Mouse (Mus musculus) limb, embryonic 14.5 days (tissue): ENCODE data around the gene Slc50a1. TPM values are rescaled to one million over a fixed set of nuclear protein-coding genes. Genes with fewer than 3 reads are reported as not detected.
A peak's percentile ranks its signal among the peaks of the same experiment; 100 is the strongest.

Experiments used
- ATAC-seq: fragments of 200-750 bp; cut with Nextera tagmentation; 2 replicates; pipeline ENCODE4 v1.8.0; 2017; ENCODE audit warnings: low read depth, moderate number of reproducible peaks, moderate TSS enrichment; ENCODE audit not compliant: low FRiP score
- DNase-seq: peaks from one replicate; pipeline ENCODE4 v3.0.0-alpha.2; 2015; ENCODE audit warnings: low spot score
- H3K27ac ChIP-seq: fragments of 300-500 bp; sonication (generic); replicated peaks from 2 replicates; pipeline ENCODE4 v1.5.1; 2014; ENCODE audit warnings: low read depth, mild to moderate bottlenecking, low read length, moderate library complexity, mixed read lengths
- H3K27me3 ChIP-seq: fragments of 300-500 bp; sonication (generic); 2 replicates; pipeline ENCODE4 v1.6.1; 2014; ENCODE audit warnings: low read length, mixed read lengths; ENCODE audit not compliant: control insufficient read depth, insufficient read depth
- H3K36me3 ChIP-seq: fragments of 300-500 bp; sonication (generic); 2 replicates; pipeline ENCODE4 v1.6.1; 2014; ENCODE audit warnings: mild to moderate bottlenecking, low read length, moderate library complexity, mixed read lengths; ENCODE audit not compliant: control insufficient read depth, insufficient read depth
- H3K4me1 ChIP-seq: fragments of 300-500 bp; sonication (generic); 2 replicates; pipeline ENCODE4 v1.6.1; 2014; ENCODE audit warnings: antibody characterized with exemption, low read length, mixed read lengths; ENCODE audit not compliant: control insufficient read depth, insufficient read depth
- H3K4me2 ChIP-seq: fragments of 300-500 bp; sonication (generic); replicated peaks from 2 replicates; pipeline ENCODE4 v1.6.1; 2014; ENCODE audit warnings: low read depth, mild to moderate bottlenecking, low read length, moderate library complexity; ENCODE audit not compliant: severe bottlenecking
- H3K4me3 ChIP-seq: fragments of 300-500 bp; sonication (generic); replicated peaks from 2 replicates; pipeline ENCODE4 v1.5.1; 2014; ENCODE audit warnings: low read length
- H3K9ac ChIP-seq: fragments of 300-500 bp; sonication (generic); 2 replicates; pipeline ENCODE4 v1.6.1; 2014; ENCODE audit warnings: mild to moderate bottlenecking, low read depth, low read length, moderate library complexity; ENCODE audit not compliant: severe bottlenecking
- H3K9me3 ChIP-seq: fragments of 300-500 bp; sonication (generic); 2 replicates; pipeline ENCODE4 v1.6.1; 2016; ENCODE audit warnings: low read length; ENCODE audit not compliant: control insufficient read depth
- POLR2A ChIP-seq: fragments of 200-500 bp; IDR thresholded peaks from 2 replicates; pipeline ENCODE4 v1.8.0; 2012; ENCODE audit warnings: inconsistent platforms, mild to moderate bottlenecking, moderate library complexity, borderline replicate concordance; ENCODE audit not compliant: insufficient read depth, insufficient read length; ENCODE audit errors: extremely low read depth
- WGBS: fragments of 180-500 bp; shearing (Covaris S2); extraction: QIAGEN DNeasy Blood & Tissue Kit; methylation state at CpG from one replicate; pipeline ENCODE4 v1.1.7; 2014; 5-methylcytosine and 5-hydroxymethylcytosine counted together
- polyA plus RNA-seq, 2 experiments: library from polyadenylated mRNA; depleted of rRNA in 1 of 2; stranded (reverse) in 1 of 2; unstranded in 1 of 2; fragments of >200 nt; fragmentation: Nextera tagmentation in 1 of 2; extraction: Ambion mirVana in 1 of 2; gene quantifications; 2 replicates each; pipeline versions ENCODE4 v1.2.1 to v1.2.3; 2012 to 2014

Gene Slc50a1
- polyA plus RNA-seq (2012; rRNA removed) (150 and 198 TPM in 2 replicates), polyA plus RNA-seq (2014; fragmentation: Nextera tagmentation; extraction: Ambion mirVana) (90.8 and 95.6 TPM in 2 replicates)

DNA sequence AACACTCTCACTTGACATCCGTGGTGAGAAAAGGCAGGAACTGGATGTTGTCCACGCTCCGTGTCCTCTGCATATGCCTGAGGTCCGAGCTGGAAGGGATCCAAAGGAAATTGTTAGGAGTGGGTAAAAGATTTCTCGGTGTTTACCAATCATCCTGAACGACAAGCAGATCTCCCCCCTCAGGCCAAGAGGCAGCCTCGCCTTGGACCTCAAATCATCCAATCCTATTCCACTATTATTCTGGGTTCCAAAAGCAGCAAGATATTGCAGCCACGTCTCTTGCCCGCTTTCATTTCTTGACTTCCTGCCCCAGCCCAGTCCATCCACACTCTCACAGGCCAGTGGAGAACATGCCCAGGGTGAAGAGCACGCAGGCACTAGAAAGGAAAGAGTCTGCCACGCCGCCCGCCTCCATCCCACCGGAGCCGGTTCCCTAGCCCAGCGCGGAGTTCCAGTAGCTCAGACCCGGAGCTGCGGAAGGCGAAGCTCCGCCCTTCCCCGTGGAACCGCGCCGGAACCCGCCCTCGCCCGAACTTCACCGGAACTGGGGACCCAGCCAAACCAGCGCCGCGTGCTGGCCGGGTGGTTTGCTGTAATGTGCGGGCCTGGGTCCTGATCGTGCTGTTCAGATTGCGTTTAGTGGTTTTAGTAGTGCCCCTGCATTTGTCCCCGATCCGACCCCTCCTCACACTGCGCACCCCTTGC lies at the start of gene Slc50a1:
Gene Slc50a1 (minus strand): TSS at position 520 of the 705 bp plus-strand sequence.
- WGBS, result 3% methylated on average over 37 of the region's 39 CpGs
- peak; percentile 80; the same call in 1 of the 2 replicates for TF ChIP-seq POLR2A
- peak within 1 kb of the TSS; percentile 75 for H3K9ac ChIP-seq

DNA sequence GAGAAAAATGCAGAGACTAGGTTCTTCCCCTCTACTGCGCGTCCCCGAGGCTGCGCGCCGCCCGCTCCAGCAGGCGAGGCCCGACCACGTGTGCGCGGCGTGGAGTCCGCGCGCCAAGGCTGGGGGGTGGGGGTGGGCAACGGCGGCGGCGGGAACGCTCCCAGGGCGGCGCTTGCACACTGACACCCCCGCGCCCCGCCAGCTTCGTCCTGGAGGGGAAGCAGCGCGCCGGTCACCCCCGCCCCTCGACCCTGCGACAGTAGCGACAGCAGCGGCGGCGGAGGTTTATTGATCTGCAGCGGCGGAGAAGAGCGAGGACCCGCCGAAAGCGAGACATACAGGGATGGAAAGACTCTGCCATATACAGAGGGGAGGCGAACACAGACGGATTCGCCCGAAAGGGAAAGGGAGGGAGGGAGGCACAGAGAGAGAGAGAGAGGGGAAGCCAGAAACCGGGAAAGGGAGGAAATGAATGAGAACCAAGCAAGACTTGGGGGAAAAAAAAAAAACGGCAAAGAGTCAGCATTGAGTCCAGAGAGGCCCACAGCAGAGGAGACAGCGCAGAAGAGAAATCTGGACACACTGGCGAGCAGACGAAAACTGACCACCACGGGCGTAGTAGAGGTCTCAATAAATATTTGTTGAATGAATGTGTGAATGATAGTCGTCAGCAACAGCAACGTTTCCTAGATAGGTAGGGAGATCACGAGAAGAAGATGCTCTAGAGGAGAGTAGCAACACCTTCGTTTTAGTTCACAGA lies 49.4 kb upstream of the Slc50a1 start:
- peak overlapping the region; percentile 99 for H3K4me2 ChIP-seq
- H3K27me3 ChIP-seq, result peaks cover 10% of the 10 kb centered on the region
- no peak overlapping the region for H3K27ac ChIP-seq
- ATAC-seq, result no peak
- peak overlapping the region; percentile 71 for H3K4me3 ChIP-seq
- H3K4me1 ChIP-seq, result peaks cover 51% of the 10 kb centered on the region
- WGBS, result 4% methylated on average over 44 of the region's 58 CpGs
- DNase-seq, result no peak
- TF ChIP-seq POLR2A, result no peak
- peak overlapping the region; percentile 55 for H3K9ac ChIP-seq
- peaks cover 4% of the 10 kb centered on the region; the same call in 1 of the 2 replicates for H3K36me3 ChIP-seq
- H3K9me3 ChIP-seq, result no peaks in the 10 kb centered on the region

More for the DNA sequence above, at the start of gene Slc50a1:
- ATAC-seq (peak; percentile 76), DNase-seq (peak; percentile 66)
- Histone ChIP-seq H3K9me3 (no peaks in the 10 kb centered on the region), H3K4me1 (peaks cover 30% of the 10 kb centered on the region), H3K27ac (peak within 1 kb of the TSS; percentile 85), H3K4me3 (peak within 1 kb of the TSS; percentile 53), H3K4me2 (peak within 1 kb of the TSS; percentile 54), H3K27me3 (no peaks in the 10 kb centered on the region), H3K36me3 (peaks cover 30% of the 10 kb centered on the region)

DNA sequence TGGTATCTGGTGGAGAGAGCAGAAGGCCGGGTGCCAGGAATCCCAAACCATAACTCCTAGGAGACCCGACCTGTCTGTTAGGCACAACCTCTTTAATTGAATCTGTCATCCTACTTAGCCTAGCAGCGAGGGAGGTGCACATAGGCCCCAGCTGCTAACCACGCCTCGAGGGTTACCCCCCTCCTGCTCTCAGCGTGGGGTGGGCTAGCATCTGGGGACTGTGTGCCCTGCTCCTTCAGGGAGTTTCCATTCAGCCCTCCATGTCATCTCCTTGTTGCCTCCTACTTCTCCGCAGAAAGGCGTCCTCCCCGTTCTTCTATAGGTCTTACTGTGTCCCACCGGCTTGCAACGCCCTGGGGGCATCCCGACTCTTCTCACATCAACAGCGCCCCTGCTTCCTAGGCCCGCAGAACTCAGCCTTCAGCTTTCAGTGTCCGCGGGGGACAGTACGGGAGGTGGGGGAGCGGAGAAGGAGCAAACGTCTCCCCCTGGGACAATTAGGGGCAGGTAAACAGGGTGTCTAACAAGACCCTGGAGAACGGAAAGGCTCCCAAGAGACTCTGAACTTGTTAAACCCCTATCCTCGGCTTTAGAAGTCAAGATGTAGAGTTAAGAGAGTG lies 48.7 kb upstream of the Slc50a1 start:
- Histone ChIP-seq H3K27ac (no peak overlapping the region), H3K4me3 (peak overlapping the region; percentile 71), H3K36me3 (peaks cover 6% of the 10 kb centered on the region; the same call in 1 of the 2 replicates), H3K27me3 (peaks cover 10% of the 10 kb centered on the region), H3K4me2 (peak overlapping the region; percentile 99), H3K4me1 (peaks cover 53% of the 10 kb centered on the region), H3K9me3 (no peaks in the 10 kb centered on the region), H3K9ac (peak overlapping the region; percentile 55; the same call in 1 of the 2 replicates)
- DNase-seq (peak; percentile 37), ATAC-seq (no peak)
- TF ChIP-seq POLR2A, result no peak
- 10% methylated on average over 21 of the region's 21 CpGs for WGBS

DNA sequence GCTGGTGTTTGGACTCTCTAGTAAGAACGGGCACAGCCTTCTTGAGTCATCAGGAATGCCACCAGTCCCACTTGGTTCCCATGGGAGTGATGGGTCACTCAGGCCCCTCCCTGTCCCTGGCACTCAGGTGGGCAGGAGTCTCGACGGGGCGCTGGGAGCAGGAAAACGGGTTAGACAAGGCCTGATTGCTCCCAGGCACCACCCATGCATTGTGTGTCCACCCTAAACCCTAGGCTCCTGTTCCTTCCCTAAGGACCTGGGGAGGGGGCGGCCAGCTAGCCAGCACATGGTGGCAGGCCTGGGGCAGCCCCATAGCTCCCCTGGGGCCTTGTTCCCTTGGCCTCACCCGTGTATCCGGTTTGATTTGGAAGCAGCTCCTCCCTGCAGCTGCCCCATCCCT lies 47.9 kb upstream of the Slc50a1 start:
- WGBS, result 67% methylated on average over 8 of the region's 8 CpGs
- peaks cover 6% of the 10 kb centered on the region; the same call in 1 of the 2 replicates for H3K36me3 ChIP-seq

GRCm38 (mm10) chr3:89317246-89317645 lies 46.9 kb upstream of the Slc50a1 start:
- ATAC-seq (no peak), DNase-seq (no peak)
- no peak for TF ChIP-seq POLR2A
- no peak overlapping the region for H3K4me3 ChIP-seq
- peaks cover 51% of the 10 kb centered on the region for H3K4me1 ChIP-seq
- 53% methylated on average over 6 of the region's 6 CpGs for WGBS
- H3K4me2 ChIP-seq, result no peak overlapping the region
- no peak overlapping the region; the same call in 1 of the 2 replicates for H3K9ac ChIP-seq
- no peak overlapping the region for H3K27ac ChIP-seq
- no peaks in the 10 kb centered on the region for H3K9me3 ChIP-seq
- peaks cover 10% of the 10 kb centered on the region for H3K27me3 ChIP-seq
- peaks cover 6% of the 10 kb centered on the region; the same call in 1 of the 2 replicates for H3K36me3 ChIP-seq

More for the DNA sequence above, 47.9 kb upstream of the Slc50a1 start:
- no peaks in the 10 kb centered on the region for H3K9me3 ChIP-seq
- H3K27ac ChIP-seq, result no peak overlapping the region
- H3K4me1 ChIP-seq, result peaks cover 53% of the 10 kb centered on the region
- ATAC-seq, result no peak
- DNase-seq, result no peak
- no peak overlapping the region for H3K4me3 ChIP-seq
- H3K27me3 ChIP-seq, result peaks cover 10% of the 10 kb centered on the region
- TF ChIP-seq POLR2A, result no peak
- no peak overlapping the region for H3K9ac ChIP-seq
- no peak overlapping the region for H3K4me2 ChIP-seq
